Mouse (Mus musculus) neural tube, embryonic 13.5 days (tissue): Measurements from ENCODE around the gene Olfr711. TPM values are rescaled to one million over a fixed set of nuclear protein-coding genes. Genes with fewer than 3 reads are reported as not detected.
"Not testable (repeated sequence)": the region's sequence is repeated elsewhere in the genome, so short reads cannot be mapped to it uniquely, and the experiment has no call there.

Source experiments
- ATAC-seq: fragments of 200-750 bp; cut with Nextera tagmentation; 2 replicates; pipeline ENCODE4 v1.8.0; 2017; ENCODE audit warnings: low read depth, mild to moderate bottlenecking, moderate TSS enrichment, moderate library complexity
- H3K27ac ChIP-seq: fragments of 300-500 bp; sonication (generic); replicated peaks from 2 replicates; pipeline ENCODE4 v1.5.1; 2015; ENCODE audit warnings: moderate library complexity, mild to moderate bottlenecking, inconsistent platforms
- H3K27me3 ChIP-seq: fragments of 300-500 bp; sonication (generic); 2 replicates; pipeline ENCODE4 v1.6.1; 2015; ENCODE audit warnings: mild to moderate bottlenecking, inconsistent platforms
- H3K36me3 ChIP-seq: fragments of 300-500 bp; sonication (generic); 2 replicates; pipeline ENCODE4 v1.6.1; 2015; ENCODE audit warnings: mild to moderate bottlenecking, inconsistent platforms
- H3K4me1 ChIP-seq: fragments of 300-500 bp; sonication (generic); replicated peaks from 2 replicates; pipeline ENCODE4 v1.6.1; 2015; ENCODE audit warnings: inconsistent platforms
- H3K4me2 ChIP-seq: fragments of 300-500 bp; sonication (generic); 2 replicates; pipeline ENCODE4 v1.6.1; 2015; ENCODE audit warnings: inconsistent platforms, mild to moderate bottlenecking, moderate library complexity
- H3K4me3 ChIP-seq: fragments of 300-500 bp; sonication (generic); 2 replicates; pipeline ENCODE4 v1.5.1; 2015; ENCODE audit warnings: mild to moderate bottlenecking, inconsistent platforms
- H3K9ac ChIP-seq: fragments of 300-500 bp; sonication (generic); 2 replicates; pipeline ENCODE4 v1.6.1; 2015; ENCODE audit warnings: moderate library complexity, mild to moderate bottlenecking, inconsistent platforms
- H3K9me3 ChIP-seq: fragments of 300-500 bp; sonication (generic); 2 replicates; pipeline ENCODE4 v1.6.1; 2016; ENCODE audit warnings: inconsistent platforms
- WGBS: fragments of 180-500 bp; shearing (Covaris S2); methylation state at CpG from one replicate; pipeline ENCODE4 v1.1.7; 2015; 5-methylcytosine and 5-hydroxymethylcytosine counted together
- polyA plus RNA-seq: library from polyadenylated mRNA; unstranded; fragments of >200 nt; fragmentation: Nextera tagmentation; extraction: Ambion mirVana; gene quantifications from 2 replicates; pipeline ENCODE4 v1.2.1, GENCODE M21; 2015

Olfr711 gene
- not detected in 2 replicates for polyA plus RNA-seq

DNA sequence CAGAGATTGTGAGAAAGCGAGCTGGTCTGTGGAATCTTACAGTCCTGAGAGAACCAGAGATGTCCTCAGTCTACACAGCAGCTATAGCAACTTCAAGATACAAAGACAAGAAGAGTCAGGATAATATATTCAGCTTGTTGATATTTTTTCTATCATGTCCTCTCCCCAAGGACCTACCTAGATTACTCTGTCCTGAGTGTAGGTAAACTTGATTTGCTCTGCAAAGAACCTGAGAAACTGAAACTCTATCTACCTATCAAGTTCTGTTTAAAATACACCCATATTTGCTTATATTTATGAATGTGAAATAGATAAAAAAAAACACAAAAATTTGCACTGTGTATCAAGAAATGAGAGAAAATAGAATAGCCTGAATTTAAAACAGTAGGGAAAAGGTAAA lies at the start of gene Olfr711:
TSS of gene Olfr711 (minus strand) at position 101 of the 400 bp plus-strand sequence.
- no peak within 1 kb of the TSS for H3K4me3 ChIP-seq
- WGBS: 67% methylated on average over 1 of the region's 1 CpGs
- ATAC-seq: no peak

DNA sequence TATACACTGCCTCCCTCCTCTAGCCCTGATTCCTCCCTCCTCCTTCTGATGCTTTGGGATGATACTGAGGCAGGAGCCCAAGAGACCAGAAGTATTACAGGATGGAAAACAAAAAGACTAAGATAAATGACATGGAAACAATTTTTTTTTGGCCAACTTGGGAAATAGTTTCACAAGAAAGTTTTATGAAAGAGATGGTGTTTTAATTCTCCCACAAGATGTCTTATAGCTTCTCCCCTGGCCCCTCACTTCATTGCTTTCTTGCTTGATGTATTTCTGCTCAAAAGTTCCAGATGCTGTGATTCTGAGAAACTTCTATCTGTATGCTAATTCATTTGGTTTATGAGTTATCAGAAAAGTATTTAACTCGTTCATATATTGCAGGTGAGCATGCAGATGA lies 30.7 kb upstream of the Olfr711 start, which contains the start of gene Olfr2:
TSS of gene Olfr2 (minus strand) at position 101 of the 400 bp plus-strand sequence.
- no peak for ATAC-seq
- 67% methylated on average over 1 of the region's 1 CpGs for WGBS
- Histone ChIP-seq H3K4me3 (no peak within 1 kb of the TSS), H3K27ac (no peak within 1 kb of the TSS), H3K9ac (no peak within 1 kb of the TSS), H3K4me2 (no peak within 1 kb of the TSS), H3K27me3 (no peaks in the 10 kb centered on the region), H3K9me3 (no peaks in the 10 kb centered on the region), H3K4me1 (no peaks in the 10 kb centered on the region), H3K36me3 (no peaks in the 10 kb centered on the region)

More for the DNA sequence above, at the start of gene Olfr711:
- Histone ChIP-seq H3K9me3 (no peaks in the 10 kb centered on the region), H3K4me1 (no peaks in the 10 kb centered on the region), H3K27me3 (no peaks in the 10 kb centered on the region), H3K27ac (no peak within 1 kb of the TSS), H3K4me2 (no peak within 1 kb of the TSS), H3K9ac (no peak within 1 kb of the TSS), H3K36me3 (no peaks in the 10 kb centered on the region)

DNA sequence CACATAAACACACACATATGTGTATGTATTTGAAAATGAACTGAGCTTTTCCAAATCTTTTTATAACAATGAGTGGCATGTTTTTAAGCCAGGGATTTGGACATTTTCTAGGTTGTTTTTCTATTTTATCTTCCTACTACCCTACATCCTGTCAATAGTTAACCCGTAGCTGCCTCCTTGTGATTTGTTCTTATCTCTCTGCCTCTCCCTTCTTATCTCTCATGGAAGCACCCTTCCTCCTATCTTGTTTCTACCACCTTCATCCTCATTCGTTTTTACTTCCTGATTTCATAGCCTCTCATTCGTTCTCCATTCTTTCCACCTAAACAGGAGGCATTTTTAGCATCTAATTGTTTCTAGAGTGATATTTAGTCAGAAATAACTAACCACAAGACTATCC lies 28.9 kb upstream of the Olfr711 start:
- H3K4me1 ChIP-seq: no peaks in the 10 kb centered on the region
- no peaks in the 10 kb centered on the region for H3K36me3 ChIP-seq
- no peaks in the 10 kb centered on the region for H3K27me3 ChIP-seq
- no peak overlapping the region for H3K4me2 ChIP-seq
- ATAC-seq: no peak
- H3K4me3 ChIP-seq: no peak overlapping the region
- 76% methylated on average over 3 of the region's 3 CpGs for WGBS
- no peak overlapping the region for H3K27ac ChIP-seq
- H3K9ac ChIP-seq: no peak overlapping the region
- H3K9me3 ChIP-seq: no peaks in the 10 kb centered on the region

GRCm38 (mm10) chr7:107000798-107001197 lies 25.5 kb upstream of the Olfr711 start:
- no peaks in the 10 kb centered on the region for H3K4me1 ChIP-seq
- WGBS: 89% methylated on average over 7 of the region's 7 CpGs
- H3K27me3 ChIP-seq: no peaks in the 10 kb centered on the region
- no peak overlapping the region for H3K9ac ChIP-seq
- H3K4me3 ChIP-seq: no peak overlapping the region
- H3K4me2 ChIP-seq: no peak overlapping the region
- ATAC-seq: no peak
- no peaks in the 10 kb centered on the region for H3K9me3 ChIP-seq
- H3K27ac ChIP-seq: no peak overlapping the region
- H3K36me3 ChIP-seq: no peaks in the 10 kb centered on the region

DNA sequence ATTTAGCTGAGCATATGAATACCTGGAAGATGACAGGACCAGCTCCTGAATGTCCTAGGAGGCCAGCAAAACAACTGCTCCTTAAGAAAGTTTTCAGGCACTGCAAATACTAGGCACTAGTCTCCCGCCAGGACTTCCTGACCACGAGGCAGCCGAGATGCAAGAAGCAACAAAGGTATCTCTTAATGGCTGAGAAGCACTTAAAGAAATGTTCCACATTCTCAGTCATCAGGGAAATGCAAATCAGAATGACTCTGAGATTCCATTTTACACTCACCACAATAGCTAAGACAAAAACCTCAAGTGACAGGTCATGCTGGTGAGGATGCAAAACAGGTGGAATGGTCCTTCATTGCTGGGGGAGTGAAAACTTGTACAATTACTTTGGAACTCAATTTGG lies 10.0 kb upstream of the Olfr711 start:
- no peak for ATAC-seq
- H3K9me3 ChIP-seq: no peaks in the 10 kb centered on the region
- WGBS: 91% methylated on average over 3 of the region's 3 CpGs
- H3K27me3 ChIP-seq: no peaks in the 10 kb centered on the region
- no peak overlapping the region for H3K4me3 ChIP-seq
- no peak overlapping the region for H3K27ac ChIP-seq
- H3K36me3 ChIP-seq: no peaks in the 10 kb centered on the region
- H3K4me1 ChIP-seq: no peaks in the 10 kb centered on the region
- no peak overlapping the region for H3K9ac ChIP-seq
- H3K4me2 ChIP-seq: no peak overlapping the region

- H3K9ac ChIP-seq, H3K9me3 ChIP-seq, H3K36me3 ChIP-seq, H3K27me3 ChIP-seq, ATAC-seq, H3K4me3 ChIP-seq, H3K27ac ChIP-seq, H3K4me2 ChIP-seq, H3K4me1 ChIP-seq: not testable (repeated sequence)
Measured at GRCm38 (mm10) chr7:106967503-106967902, 7.8 kb downstream of the Olfr711 start.

DNA sequence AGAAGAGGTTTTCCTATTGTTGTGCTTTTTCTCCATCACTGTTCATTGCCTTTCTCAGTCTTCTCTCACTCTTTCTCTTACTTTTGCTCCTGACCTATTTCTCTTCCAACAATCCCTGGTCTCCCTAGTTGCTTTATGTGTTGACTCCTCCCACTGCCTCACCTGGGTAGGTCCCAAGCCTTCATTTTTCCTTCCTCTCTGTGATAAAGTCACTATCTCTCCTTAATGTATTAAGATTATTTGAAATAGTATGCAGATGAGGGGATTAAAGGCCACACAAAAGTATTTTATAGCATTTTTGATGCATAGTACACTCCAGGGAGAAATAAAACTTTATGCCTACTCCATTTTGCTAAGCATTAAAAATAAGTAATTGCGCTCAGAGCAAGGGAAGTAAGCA lies 11.4 kb downstream of the Olfr711 start, which contains the start of gene Olfr6:
TSS of gene Olfr6 (minus strand) at position 101 of the 400 bp plus-strand sequence.
- 81% methylated on average over 1 of the region's 1 CpGs for WGBS

GRCm38 (mm10) chr7:106948212-106948611 lies 27.0 kb downstream of the Olfr711 start, which contains the start of gene Olfr710:
Olfr710 (minus strand) TSS chr7:106948312.
- H3K27me3 ChIP-seq: no peaks in the 10 kb centered on the region
- no peaks in the 10 kb centered on the region for H3K4me1 ChIP-seq
- H3K27ac ChIP-seq: no peak within 1 kb of the TSS
- H3K9ac ChIP-seq: no peak within 1 kb of the TSS
- ATAC-seq: no peak
- H3K36me3 ChIP-seq: no peaks in the 10 kb centered on the region
- no peak within 1 kb of the TSS for H3K4me2 ChIP-seq
- WGBS: 78% methylated on average over 3 of the region's 3 CpGs
- no peak within 1 kb of the TSS for H3K4me3 ChIP-seq
- no peaks in the 10 kb centered on the region for H3K9me3 ChIP-seq

More for the DNA sequence above, 11.4 kb downstream of the Olfr711 start, which contains the start of gene Olfr6:
- no peaks in the 10 kb centered on the region for H3K9me3 ChIP-seq
- H3K27ac ChIP-seq: no peak within 1 kb of the TSS
- no peaks in the 10 kb centered on the region for H3K27me3 ChIP-seq
- no peak within 1 kb of the TSS for H3K9ac ChIP-seq
- H3K4me3 ChIP-seq: no peak within 1 kb of the TSS
- no peak for ATAC-seq
- no peaks in the 10 kb centered on the region for H3K36me3 ChIP-seq
- no peak within 1 kb of the TSS for H3K4me2 ChIP-seq
- no peaks in the 10 kb centered on the region for H3K4me1 ChIP-seq

GRCm38 (mm10) chr7:106932119-106932518 lies 43.1 kb downstream of the Olfr711 start, which contains the start of gene Olfr709-ps1:
Olfr709-ps1 (minus strand) TSS chr7:106932219.
- no peak within 1 kb of the TSS for H3K27ac ChIP-seq
- no peak within 1 kb of the TSS for H3K9ac ChIP-seq
- no peaks in the 10 kb centered on the region for H3K36me3 ChIP-seq
- ATAC-seq: no peak
- H3K4me2 ChIP-seq: no peak within 1 kb of the TSS
- H3K9me3 ChIP-seq: no peaks in the 10 kb centered on the region
- no peak within 1 kb of the TSS for H3K4me3 ChIP-seq
- no peaks in the 10 kb centered on the region for H3K4me1 ChIP-seq
- H3K27me3 ChIP-seq: no peaks in the 10 kb centered on the region

DNA sequence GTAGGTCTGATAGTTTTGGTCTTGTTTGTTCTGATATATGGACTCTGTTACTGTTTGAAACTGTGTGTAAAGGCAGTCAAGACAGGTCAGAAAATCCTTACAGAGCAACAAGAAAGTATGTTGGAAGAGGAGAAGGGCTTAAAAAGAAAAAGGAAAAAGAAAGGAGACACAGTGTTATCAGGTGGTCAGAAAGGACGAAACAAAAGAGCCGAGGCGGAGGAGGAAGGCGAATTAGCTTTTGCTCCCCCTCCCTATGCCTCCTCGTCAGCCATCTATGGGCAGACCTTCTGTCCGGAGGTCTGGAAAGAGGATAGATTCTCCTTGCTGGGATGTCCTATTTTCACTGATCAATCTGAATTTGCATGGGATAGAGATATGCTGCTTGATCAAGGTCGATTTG lies 54.3 kb downstream of the Olfr711 start:
- ATAC-seq, H3K27me3 ChIP-seq: not testable (repeated sequence)

More for the DNA sequence above, 54.3 kb downstream of the Olfr711 start:
- not testable (repeated sequence) for H3K36me3 ChIP-seq, H3K4me1 ChIP-seq, H3K4me2 ChIP-seq, H3K27ac ChIP-seq, H3K9me3 ChIP-seq, H3K9ac ChIP-seq, H3K4me3 ChIP-seq
- WGBS: 89% methylated on average over 7 of the region's 7 CpGs

Other genes starting within 250 kb of the Olfr711 start
- gene Olfr697, start 233.0 kb downstream of the Olfr711 start, polyA plus RNA-seq: not detected in 2 replicates
- not detected in 2 replicates for gene Olfr698, start 220.1 kb downstream of the Olfr711 start, polyA plus RNA-seq
- gene Olfr699, start 182.3 kb downstream of the Olfr711 start, polyA plus RNA-seq: not detected in 2 replicates
- gene Olfr700, start 166.6 kb downstream of the Olfr711 start, polyA plus RNA-seq: not detected in 2 replicates
- not detected in 2 replicates for gene Olfr701, start 161.3 kb downstream of the Olfr711 start, polyA plus RNA-seq
- not detected in 2 replicates for gene Olfr702, start 141.6 kb downstream of the Olfr711 start, polyA plus RNA-seq
- gene Olfr703, start 132.1 kb downstream of the Olfr711 start, polyA plus RNA-seq: not detected in 2 replicates
- gene Olfr704, start 112.3 kb downstream of the Olfr711 start, polyA plus RNA-seq: not detected in 2 replicates
- gene Olfr705, start 98.6 kb downstream of the Olfr711 start, polyA plus RNA-seq: not detected in 2 replicates
- not detected in 2 replicates for gene Olfr706, start 87.3 kb downstream of the Olfr711 start, polyA plus RNA-seq
- not detected in 2 replicates for gene Olfr707, start 74.2 kb downstream of the Olfr711 start, polyA plus RNA-seq
- not detected in 2 replicates for gene Olfr1532-ps1, start 67.5 kb downstream of the Olfr711 start, polyA plus RNA-seq
- gene Olfr709-ps1, start 43.2 kb downstream of the Olfr711 start, polyA plus RNA-seq: not detected in 2 replicates
- gene Olfr710, start 27.1 kb downstream of the Olfr711 start, polyA plus RNA-seq: not detected in 2 replicates
- gene Olfr6, start 11.5 kb downstream of the Olfr711 start, polyA plus RNA-seq: not detected in 2 replicates
- not detected in 2 replicates for gene Olfr2, start 30.6 kb upstream of the Olfr711 start, polyA plus RNA-seq
- gene Olfr713, start 55.7 kb upstream of the Olfr711 start, polyA plus RNA-seq: not detected in 2 replicates
- not detected in 2 replicates for gene Olfr714, start 95.5 kb upstream of the Olfr711 start, polyA plus RNA-seq
- not detected in 2 replicates for gene Olfr17, start 117.8 kb upstream of the Olfr711 start, polyA plus RNA-seq
- gene Olfr715b, start 134.9 kb upstream of the Olfr711 start, polyA plus RNA-seq: not detected in 2 replicates
- gene Olfr715, start 155.6 kb upstream of the Olfr711 start, polyA plus RNA-seq: not detected in 2 replicates
- not detected in 2 replicates for gene Olfr716, start 162.9 kb upstream of the Olfr711 start, polyA plus RNA-seq
- not detected in 2 replicates for gene Nlrp14, start 191.5 kb upstream of the Olfr711 start, polyA plus RNA-seq
- not detected in 2 replicates for gene Rbmxl2, start 234.0 kb upstream of the Olfr711 start, polyA plus RNA-seq